Mouse (Mus musculus) kidney, postnatal 36 days (tissue): ENCODE data around the gene Akp3.
A peak's percentile ranks its signal among the peaks of the same experiment; 100 is the strongest.

Experiments
- DNase-seq, 2 experiments: peaks; one replicate each; pipeline ENCODE4 v3.0.0; 2021 to 2022; ENCODE audit warnings: mixed read lengths in 2 of 2

Akp3 gene

GRCm38 (mm10) chr1:87155531-87156198 is 30.9 kb downstream of the Akp3 start:
- DNase-seq = no peak

DNA sequence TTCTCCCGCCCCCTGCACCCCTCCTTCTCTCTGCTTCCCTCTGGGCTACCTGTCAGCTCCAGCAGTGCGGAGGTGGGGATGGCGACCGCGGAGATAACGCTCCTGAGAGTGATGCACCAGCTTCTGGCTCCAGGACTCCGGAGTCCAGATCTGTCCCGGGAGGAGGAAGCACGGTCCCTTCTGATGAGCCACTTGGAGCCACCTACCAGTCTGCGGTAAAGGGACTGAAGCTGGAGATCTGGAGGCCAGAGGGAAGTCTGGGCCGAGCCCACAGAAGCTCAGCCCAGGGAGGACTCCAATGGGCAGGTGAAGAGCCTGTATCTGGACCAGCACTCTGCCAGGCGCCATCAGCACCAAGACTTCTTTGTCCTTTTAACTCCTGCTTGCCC is 31.4 kb downstream of the Akp3 start, which contains the start of gene Ecel1:
Gene Ecel1, minus strand, starts transcription at position 323 of the 389 bp plus-strand sequence.
- DNase-seq = no peak

DNA sequence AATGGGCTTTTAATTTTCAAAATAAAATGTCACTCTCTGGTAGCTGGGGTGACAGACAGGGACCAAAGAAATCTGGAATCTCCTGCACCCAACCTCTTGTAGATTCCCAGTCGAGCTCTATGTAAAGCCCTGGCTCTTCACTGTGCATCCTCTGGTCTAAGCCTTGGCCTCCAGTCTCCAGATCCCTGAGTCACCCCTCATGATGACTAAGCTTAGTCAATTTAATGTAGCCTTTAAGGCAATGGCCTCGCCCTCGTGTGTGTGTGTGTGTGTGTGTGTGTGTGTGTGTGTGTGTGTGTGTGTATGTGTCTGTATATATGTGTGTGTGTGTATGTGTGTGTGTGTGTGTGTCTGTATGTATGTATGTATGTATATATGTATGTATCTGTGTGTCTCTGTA is 34.6 kb downstream of the Akp3 start:
- no peak for DNase-seq

DNA sequence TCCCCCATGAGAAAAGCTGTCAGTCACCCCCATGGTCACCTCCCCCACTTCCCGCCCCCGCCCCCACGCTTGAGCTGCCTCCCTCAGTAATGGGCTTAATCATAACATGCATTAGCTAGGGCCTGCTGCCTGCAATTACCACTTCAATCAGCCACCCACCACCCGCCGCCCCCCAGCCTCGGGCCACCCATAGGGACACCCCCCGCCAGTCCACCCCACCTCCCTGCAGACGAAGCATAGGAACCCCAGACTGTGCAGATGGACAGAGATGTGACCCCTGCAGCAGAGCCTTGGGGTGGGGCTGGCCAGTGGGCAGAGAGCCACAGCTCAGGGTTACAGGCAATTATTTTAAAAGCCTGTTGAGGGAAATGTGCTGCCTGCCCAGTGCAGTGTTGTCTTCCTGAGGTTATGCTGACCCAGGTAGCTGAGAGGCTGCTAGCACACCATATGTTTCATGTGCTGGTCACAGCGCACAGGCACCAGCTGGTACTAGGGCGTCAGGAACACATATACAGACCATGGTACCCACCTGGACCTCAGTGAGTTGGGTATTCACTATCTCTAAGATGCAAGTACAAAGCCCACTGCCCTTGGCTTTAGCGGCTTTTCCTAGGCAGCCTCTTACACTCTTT is 39.5 kb downstream of the Akp3 start:
- DNase-seq = no peak

DNA sequence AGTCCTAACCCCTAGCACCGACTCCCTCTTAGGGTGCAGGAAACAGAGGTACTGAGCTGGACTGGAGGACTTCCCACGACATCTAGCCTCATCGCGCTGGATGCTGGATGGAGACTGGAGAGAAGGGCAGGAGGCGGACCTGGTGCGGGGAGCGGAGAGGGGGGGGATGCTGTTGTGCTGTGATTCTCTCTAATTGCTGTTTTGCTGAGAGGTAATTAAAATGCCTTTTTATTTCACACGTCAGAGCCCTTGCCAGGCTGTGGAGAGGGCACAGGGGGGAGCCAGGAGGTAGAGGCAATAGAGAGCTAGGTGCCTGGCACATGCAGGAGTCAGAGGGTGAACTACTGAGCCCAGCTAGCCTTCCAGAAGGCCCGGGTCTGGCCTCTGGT is 40.0 kb downstream of the Akp3 start:
- no peak for DNase-seq

DNA sequence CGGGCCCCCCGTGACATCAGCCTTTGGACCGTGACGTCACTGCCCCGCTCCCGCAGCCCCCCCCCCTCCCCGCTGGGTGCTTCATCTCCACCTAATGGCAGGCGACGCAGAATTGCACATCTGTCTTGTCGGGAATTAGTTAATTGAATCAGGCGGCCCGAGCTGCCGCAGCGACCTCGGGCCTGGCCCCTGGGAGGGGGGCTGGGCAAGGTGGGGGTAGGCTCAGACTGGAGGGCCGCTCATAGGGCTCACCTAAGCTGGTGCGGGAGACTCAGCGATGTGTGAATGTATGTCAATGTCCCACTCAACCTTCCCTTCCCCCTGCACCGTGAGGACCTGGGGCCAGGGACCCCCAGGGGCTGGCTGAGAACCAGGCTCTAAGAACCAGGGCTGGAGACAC is 45.7 kb downstream of the Akp3 start:
- DNase-seq = no peak

GRCm38 (mm10) chr1:87171312-87171711 is 46.5 kb downstream of the Akp3 start:
- DNase-seq = no peak

DNA sequence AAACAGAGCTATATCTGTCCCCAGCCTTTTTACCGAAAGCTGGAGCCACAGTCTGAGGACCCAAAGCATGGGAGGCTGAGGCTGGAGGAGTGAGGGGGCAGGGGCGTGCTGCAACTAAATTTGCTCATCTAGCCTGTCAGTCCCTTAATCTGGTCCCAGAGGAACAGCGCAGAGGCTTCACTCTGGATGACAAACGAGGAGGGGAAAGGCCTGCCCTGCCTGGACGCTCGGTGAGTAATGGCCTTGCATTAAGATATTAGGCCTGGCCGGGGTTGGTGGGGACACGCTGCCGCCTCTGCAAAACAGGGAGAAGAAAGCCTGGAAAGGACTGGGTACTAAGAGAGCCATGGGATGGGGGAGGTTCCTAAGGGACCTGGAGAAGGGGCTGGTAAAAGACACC is 47.5 kb downstream of the Akp3 start:
- DNase-seq = no peak

GRCm38 (mm10) chr1:87174006-87174955 is 49.5 kb downstream of the Akp3 start:
- DNase-seq = peak; percentile 51 to 77

GRCm38 (mm10) chr1:87175852-87176292 is 51.1 kb downstream of the Akp3 start:
- peak; percentile 24 to 49 for DNase-seq
